Mouse (Mus musculus) macrophage (primary cell): Measurements from ENCODE around the gene Cobl. TPM values are rescaled to one million over a fixed set of nuclear protein-coding genes. Genes with fewer than 3 reads are reported as not detected.

Experiments used
- H3K27ac ChIP-seq: fragments of 350-480 bp; formaldehyde crosslinking; 2 replicates; pipeline ENCODE4 v1.9.0; 2021
- H3K36me3 ChIP-seq: fragments of 350-480 bp; formaldehyde crosslinking; 2 replicates; pipeline ENCODE4 v1.9.0; 2021; ENCODE audit errors: inconsistent target
- H3K4me3 ChIP-seq: fragments of 350-480 bp; formaldehyde crosslinking; 2 replicates; pipeline ENCODE4 v1.9.0; 2021; ENCODE audit errors: inconsistent target
- H3K79me2 ChIP-seq: fragments of 350-480 bp; formaldehyde crosslinking; 2 replicates; pipeline ENCODE4 v1.9.0; 2021; ENCODE audit errors: inconsistent target
- WGBS: methylation state at CpG from one replicate; pipeline ENCODE4 v1.1.7; 2026; ENCODE audit warnings: inconsistent platforms; ENCODE audit not compliant: missing documents; 5-methylcytosine and 5-hydroxymethylcytosine counted together
- polyA plus RNA-seq: library from polyadenylated mRNA; stranded (reverse); fragments of 250-400 nt; gene quantifications from 3 replicates; pipeline ENCODE4 v1.2.4, GENCODE M21; 2018; ENCODE audit warnings: inconsistent platforms

Gene Cobl
- polyA plus RNA-seq, 1 experiment from 2014 or later: not detected

DNA sequence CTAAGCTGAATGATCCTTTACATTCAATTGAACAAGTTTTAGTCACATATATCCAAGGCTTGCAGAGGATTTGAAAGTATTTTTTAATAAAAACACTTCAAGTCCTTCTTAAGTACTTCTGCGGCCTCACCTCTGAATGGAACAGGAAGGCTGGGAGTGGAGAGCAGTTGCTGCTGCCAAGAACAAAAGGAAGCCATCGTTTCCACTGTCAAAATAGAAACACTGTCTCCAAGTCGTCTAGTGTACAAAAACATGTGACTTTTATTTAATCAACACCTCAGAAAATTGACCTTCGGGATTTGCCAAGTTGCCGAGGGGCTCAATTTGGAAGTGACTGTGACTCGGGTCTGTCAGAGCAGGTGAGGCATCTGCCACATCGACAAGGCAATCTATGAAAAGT, 184.0 kb downstream of the Cobl start:
- Histone ChIP-seq H3K79me2 (no peaks in the 10 kb centered on the region), H3K36me3 (no peaks in the 10 kb centered on the region), H3K27ac (no peak overlapping the region), H3K4me3 (no peak overlapping the region)
- WGBS: 54% methylated on average over 7 of the region's 7 CpGs

DNA sequence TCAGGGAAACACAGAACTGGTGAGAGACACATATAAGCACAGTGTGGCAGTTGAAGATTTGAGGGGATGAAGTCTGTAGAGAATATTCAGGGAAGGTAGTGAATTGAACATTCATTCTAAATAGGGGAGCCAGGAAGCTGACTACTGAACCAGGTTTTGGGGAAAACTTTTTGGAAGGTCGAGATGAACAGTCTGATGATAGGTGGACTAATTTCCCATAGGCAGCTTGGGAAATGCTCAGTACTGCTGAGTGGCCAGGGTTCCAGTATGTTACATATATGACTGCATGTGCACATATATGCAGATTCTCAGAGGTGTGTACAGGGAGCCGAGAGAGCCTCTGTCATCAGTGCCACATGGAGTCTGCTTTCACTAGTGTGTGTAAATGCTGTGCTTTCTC, 190.5 kb downstream of the Cobl start:
- Histone ChIP-seq H3K4me3 (no peak overlapping the region), H3K27ac (no peak overlapping the region), H3K79me2 (no peaks in the 10 kb centered on the region), H3K36me3 (no peaks in the 10 kb centered on the region)
- 66% methylated on average over 2 of the region's 2 CpGs for WGBS

DNA sequence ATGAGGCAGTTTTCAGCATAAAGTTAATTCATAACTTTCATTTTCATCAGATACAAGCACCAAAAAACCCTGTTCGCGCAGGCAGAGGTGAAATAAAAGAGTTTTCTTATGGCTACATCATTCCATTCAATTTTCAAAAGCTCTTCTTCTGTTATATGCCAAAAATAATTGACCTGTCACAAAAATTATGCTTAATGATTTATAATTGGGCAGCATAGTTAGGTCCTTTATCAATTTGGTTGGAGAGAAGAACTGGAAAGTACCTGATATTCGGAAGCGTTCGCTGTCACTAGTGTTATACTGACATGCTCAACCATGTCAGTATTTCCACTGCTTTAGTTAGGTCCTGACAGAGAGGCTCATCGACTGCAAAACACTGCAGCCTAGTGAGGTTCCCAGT, 191.0 kb downstream of the Cobl start:
- no peaks in the 10 kb centered on the region for H3K79me2 ChIP-seq
- H3K27ac ChIP-seq: no peak overlapping the region
- WGBS: 86% methylated on average over 6 of the region's 6 CpGs
- no peak overlapping the region for H3K4me3 ChIP-seq
- H3K36me3 ChIP-seq: no peaks in the 10 kb centered on the region

DNA sequence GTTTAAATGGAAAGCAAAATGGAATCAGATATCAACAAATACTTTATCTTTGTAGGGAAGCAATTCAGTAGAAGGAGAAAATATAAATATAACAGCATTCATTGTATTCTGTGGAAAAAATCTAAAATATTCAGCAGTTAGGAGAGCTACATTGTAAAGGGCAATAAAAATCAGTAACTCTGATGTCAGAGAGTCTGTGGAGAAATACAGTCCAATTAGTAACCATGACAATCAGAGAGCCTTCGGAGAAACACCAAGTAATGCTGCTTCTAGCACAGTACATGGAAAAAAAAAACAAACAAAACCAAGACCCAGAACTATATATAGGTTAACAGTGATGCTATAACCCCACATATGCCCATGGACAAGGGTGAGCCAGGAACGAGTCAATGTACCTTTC, 206.3 kb downstream of the Cobl start:
- 69% methylated on average over 2 of the region's 2 CpGs for WGBS

DNA sequence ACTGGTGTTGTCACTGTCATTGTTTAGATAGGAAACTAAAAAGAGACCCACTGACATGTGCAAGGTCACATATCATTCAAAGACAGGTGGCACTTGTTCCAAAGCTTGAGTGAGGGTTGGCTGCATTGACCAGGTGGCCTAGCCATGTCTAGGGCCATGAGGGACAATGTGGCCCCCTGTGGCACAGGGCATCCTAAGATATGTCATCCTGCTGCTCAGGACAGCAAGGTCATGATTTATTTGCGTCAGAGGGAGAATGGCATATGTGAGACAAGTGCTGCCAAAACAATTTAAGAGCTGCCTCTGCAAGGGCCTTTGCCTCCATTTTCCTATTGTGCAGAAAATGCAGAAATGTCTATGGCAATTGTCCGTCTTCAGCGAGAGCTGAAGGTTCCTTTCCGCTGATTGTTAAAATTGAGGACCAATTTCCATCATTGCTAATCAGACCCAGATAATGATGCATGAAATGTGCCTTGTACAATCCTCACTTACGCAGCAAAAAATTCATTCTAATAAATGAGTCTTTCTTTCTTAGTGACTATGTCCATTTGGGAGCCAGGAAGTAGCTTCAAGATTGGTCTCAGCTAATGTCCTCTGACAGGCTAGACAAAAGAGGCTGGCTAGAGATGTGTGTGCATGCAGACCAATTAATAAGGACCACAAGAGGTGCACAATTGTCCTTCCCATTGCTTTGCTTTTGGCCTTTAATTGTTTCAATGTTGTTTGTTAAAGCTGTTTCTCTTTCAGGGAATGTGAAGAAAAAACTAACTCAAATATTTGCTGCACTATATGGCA, 207.2 kb downstream of the Cobl start:
- Histone ChIP-seq H3K4me3 (no peak overlapping the region), H3K79me2 (no peaks in the 10 kb centered on the region), H3K27ac (no peak overlapping the region), H3K36me3 (no peaks in the 10 kb centered on the region)
- WGBS: 89% methylated on average over 5 of the region's 5 CpGs

More for the DNA sequence above, 206.3 kb downstream of the Cobl start:
- no peaks in the 10 kb centered on the region for H3K36me3 ChIP-seq
- H3K4me3 ChIP-seq: no peak overlapping the region
- H3K79me2 ChIP-seq: no peaks in the 10 kb centered on the region
- H3K27ac ChIP-seq: no peak overlapping the region

DNA sequence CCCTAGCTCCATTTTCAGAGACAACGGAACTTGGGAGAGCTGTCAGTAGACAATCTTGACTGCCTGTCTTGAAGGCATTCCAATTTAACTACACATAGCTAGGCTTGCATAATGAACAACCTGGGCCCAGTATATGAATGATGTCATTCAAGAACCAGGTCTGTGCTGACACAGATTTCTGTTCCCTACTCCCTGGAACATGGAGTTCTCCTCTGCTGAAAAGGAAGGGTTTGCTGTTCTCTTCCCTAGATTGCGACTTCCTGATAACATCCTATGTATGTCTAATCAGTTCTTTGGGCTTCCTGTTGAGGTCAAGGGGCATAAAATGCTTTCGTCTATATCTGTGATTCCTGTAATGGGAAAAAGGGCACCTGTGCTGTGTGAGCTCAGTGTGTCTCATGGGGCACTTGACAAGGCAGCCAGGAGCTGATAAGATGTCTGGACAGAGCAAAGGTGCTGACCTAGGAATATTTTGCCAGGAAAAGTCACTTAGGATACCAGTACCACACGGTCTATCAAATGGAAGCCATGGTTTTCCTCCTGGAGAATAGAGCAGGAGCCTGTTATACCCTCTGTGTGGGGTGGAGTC, 219.3 kb downstream of the Cobl start:
- no peaks in the 10 kb centered on the region for H3K36me3 ChIP-seq
- H3K79me2 ChIP-seq: no peaks in the 10 kb centered on the region
- H3K4me3 ChIP-seq: no peak overlapping the region
- no peak overlapping the region for H3K27ac ChIP-seq
- WGBS: 69% methylated on average over 4 of the region's 4 CpGs

DNA sequence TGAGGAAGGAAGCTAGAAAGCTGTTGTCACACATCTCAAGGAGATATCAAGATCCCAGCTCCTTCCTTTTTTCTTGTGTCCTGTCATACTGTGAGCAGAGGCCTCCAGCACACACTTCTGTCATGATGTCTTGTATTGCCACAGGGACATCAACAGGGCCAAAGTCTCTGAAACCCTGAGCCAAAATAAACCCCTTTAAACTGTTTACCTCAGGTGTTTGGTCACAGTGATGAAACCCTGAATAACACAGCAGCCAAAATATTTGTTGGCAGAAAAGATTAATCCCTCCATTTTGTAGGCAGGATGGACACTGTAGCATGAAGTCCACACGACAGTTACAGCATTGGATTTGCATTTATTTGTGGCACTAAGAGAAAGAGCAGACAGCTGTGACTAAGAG, 228.4 kb downstream of the Cobl start:
- Histone ChIP-seq H3K27ac (no peak overlapping the region), H3K79me2 (no peaks in the 10 kb centered on the region), H3K4me3 (no peak overlapping the region), H3K36me3 (no peaks in the 10 kb centered on the region)
- 75% methylated on average over 1 of the region's 1 CpGs for WGBS

DNA sequence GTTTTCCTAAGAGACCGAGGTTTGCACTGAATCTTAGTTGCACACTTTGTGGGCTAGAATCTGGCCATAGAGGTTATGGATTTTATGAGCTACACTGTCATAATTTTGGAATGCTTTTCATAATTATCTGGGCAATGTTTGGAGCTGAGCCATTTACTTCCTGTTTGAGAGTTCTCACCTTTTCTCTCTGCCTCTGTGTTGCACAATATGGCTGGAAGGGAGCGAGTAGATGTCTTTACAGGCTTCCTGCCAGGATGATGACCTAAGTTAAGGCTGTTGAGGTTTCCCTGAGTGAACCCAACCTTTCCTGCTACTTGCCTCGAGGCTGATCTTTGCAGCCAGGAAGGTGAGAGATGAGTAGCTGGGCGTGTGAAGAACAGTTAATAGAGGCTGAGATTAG, 229.9 kb downstream of the Cobl start:
- Histone ChIP-seq H3K79me2 (no peaks in the 10 kb centered on the region), H3K27ac (no peak overlapping the region), H3K4me3 (no peak overlapping the region), H3K36me3 (no peaks in the 10 kb centered on the region)
- 55% methylated on average over 4 of the region's 4 CpGs for WGBS

DNA sequence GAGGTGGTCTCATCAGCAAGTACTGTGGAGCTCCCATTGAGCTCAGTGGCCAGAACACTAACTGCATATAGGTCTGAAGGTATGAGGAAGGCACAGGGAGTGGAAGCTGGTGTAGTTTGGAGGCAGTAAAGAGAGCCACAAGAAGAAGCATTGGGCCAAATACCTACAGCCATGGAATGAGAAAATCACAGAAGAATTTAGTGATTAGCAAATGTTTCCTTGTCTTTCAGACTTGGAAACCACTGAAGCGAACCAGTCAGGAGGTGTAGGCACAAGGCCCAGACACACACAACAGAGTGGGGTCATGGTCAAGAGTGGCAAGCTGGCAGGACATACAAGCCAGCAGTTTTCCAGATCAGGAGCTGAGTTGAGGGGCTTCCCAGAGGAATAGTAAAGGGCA, 230.6 kb downstream of the Cobl start:
- no peaks in the 10 kb centered on the region for H3K79me2 ChIP-seq
- no peaks in the 10 kb centered on the region for H3K36me3 ChIP-seq
- H3K27ac ChIP-seq: no peak overlapping the region
- H3K4me3 ChIP-seq: no peak overlapping the region
- WGBS: 87% methylated on average over 1 of the region's 1 CpGs

DNA sequence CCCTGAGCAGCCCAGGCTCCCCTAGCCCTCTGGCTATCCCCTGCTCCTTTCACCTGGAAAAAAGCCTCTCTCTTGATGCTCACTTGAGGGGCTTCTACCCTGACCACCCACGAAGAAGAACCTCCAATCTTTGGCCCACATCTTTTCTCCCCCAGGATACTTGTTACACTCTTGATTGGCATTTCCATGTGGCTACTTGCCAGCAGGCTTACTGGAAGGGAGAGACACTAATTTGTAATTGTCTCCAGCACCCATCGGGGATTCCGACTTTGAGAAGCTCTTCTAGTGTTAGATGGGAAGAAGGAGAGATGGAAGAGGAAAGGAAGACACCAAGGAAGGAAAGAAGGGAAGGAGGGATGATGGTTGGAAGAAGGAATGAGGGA, 232.0 kb downstream of the Cobl start:
- no peaks in the 10 kb centered on the region for H3K36me3 ChIP-seq
- 76% methylated on average over 3 of the region's 3 CpGs for WGBS
- H3K4me3 ChIP-seq: no peak overlapping the region
- H3K27ac ChIP-seq: no peak overlapping the region
- H3K79me2 ChIP-seq: no peaks in the 10 kb centered on the region

DNA sequence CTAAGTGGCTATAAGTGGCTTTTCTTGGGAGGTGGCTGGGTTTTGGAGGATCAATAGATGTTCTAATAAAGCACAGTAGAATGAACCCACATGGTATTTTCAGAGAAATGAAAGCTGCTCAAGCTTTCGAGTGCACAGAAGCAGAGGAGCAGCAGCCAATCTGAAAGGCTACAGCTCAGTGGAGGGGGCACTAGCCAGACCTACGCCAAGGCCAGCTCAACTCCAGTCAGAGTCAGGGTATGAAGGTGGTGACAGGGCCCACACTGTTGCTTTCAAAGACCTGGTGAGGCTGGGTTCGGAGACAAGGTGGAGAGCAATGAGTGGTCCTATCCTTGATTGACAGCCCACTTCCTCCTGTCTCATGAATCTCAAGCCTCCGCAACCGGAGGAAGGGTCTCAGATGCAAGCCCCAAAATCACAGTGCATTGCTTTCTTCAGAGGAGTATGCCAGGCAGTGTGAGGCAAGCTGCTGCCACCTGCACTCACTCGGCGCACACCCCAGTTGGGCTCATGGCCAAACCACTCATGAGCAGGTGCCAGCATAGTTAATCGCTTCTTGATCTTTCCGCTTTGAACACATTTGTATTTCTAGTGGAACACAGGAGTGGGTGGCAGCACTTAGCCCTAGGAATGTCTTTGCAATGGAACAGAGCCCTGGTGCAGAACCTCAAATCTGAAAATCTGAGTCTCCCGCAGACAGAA, 232.6 kb downstream of the Cobl start:
- no peak overlapping the region for H3K4me3 ChIP-seq
- 60% methylated on average over 10 of the region's 10 CpGs for WGBS
- H3K36me3 ChIP-seq: no peaks in the 10 kb centered on the region
- no peaks in the 10 kb centered on the region for H3K79me2 ChIP-seq
- H3K27ac ChIP-seq: no peak overlapping the region

DNA sequence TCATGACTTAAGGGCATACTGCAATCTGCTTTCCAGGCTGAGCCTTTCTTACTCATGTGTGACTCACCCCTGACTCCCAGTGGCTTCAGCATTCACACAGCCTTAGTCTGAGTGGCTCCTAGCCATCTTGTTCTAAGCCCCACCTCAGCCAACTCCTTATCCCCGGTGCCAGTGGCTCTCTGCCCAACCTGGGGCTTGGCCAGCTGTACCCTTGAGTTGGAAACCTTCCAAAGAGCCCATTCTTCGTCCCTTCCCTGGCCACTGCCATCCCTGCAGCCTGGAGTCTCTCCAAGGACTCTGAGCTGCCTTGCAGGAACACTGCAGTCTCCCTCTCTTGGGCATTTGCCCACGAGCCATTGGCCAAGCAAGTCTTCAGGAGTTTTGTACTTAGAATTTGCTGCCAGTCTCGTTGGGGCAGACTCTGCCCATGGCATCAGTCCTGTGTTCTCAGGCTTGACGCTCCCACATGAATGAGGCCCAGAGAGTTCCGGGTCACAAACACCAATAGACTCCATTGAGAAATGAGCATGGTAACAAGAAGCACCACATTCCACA, 233.2 kb downstream of the Cobl start:
- Histone ChIP-seq H3K4me3 (no peak overlapping the region), H3K36me3 (no peaks in the 10 kb centered on the region), H3K79me2 (no peaks in the 10 kb centered on the region), H3K27ac (no peak overlapping the region)
- WGBS: 56% methylated on average over 6 of the region's 6 CpGs

DNA sequence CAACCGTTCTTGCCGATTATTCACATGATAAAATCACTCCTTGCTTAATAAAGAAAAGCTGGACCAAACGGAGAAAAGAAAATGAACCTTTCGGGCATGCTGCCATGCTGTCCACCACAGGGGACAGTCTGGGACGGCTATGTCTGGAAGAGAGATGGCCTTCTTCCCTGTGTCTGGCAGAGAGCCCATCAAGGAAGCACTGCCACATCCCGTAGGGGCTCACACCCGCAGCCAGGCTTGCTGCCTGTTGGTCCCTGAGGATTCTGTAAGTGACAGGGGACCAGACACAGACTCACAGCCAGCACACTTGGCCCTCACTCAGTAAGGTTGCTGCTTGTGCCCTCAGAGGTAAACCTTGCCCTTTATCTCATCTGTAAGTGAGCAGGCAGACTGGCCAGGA, 235.3 kb downstream of the Cobl start:
- H3K4me3 ChIP-seq: no peak overlapping the region
- no peaks in the 10 kb centered on the region for H3K79me2 ChIP-seq
- 83% methylated on average over 7 of the region's 7 CpGs for WGBS
- H3K36me3 ChIP-seq: no peaks in the 10 kb centered on the region
- H3K27ac ChIP-seq: no peak overlapping the region

DNA sequence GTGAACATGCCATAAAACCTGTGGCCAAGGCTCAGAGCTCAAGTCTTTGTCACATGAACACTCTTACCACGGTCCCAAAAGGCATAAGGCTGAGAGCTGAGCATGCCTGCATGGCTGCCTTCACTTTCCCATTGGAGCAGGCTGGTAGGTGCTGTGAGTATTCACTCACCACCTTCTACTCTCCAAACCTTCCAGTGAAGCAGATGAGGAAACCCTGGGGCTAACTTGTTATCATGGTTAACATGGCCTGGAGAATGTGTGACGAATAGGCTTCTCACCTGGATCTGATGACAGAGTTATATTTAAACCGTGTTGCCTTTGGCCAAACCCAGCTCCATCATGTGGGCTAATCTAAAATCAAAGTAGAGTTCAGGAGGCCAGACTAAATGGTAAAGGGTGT, 237.4 kb downstream of the Cobl start:
- 80% methylated on average over 3 of the region's 3 CpGs for WGBS
- no peaks in the 10 kb centered on the region for H3K79me2 ChIP-seq
- H3K4me3 ChIP-seq: no peak overlapping the region
- H3K27ac ChIP-seq: no peak overlapping the region
- no peaks in the 10 kb centered on the region for H3K36me3 ChIP-seq
